Mouse (Mus musculus) intestine, postnatal 0 days (tissue): ENCODE measurements around the gene Egln3. TPM values are rescaled to one million over a fixed set of nuclear protein-coding genes. Genes with fewer than 3 reads are reported as not detected.

Source experiments
- ATAC-seq: fragments of 200-750 bp; cut with Nextera tagmentation; 2 replicates; pipeline ENCODE4 v1.8.0; 2017; ENCODE audit warnings: mild to moderate bottlenecking, moderate TSS enrichment, moderate library complexity
- H3K27ac ChIP-seq: fragments of 300-500 bp; sonication (generic); 2 replicates; pipeline ENCODE4 v1.5.1; 2014; ENCODE audit warnings: mild to moderate bottlenecking, low read depth, low read length, moderate library complexity
- H3K27me3 ChIP-seq: fragments of 300-500 bp; sonication (generic); replicated peaks from 2 replicates; pipeline ENCODE4 v1.6.1; 2014; ENCODE audit warnings: low read length, mixed read lengths; ENCODE audit not compliant: control insufficient read depth, insufficient read depth
- H3K36me3 ChIP-seq: fragments of 300-500 bp; sonication (generic); 2 replicates; pipeline ENCODE4 v1.6.1; 2014; ENCODE audit warnings: mild to moderate bottlenecking, moderate library complexity; ENCODE audit not compliant: control insufficient read depth, insufficient read depth
- H3K4me1 ChIP-seq: fragments of 300-500 bp; sonication (generic); replicated peaks from 2 replicates; pipeline ENCODE4 v1.6.1; 2014; ENCODE audit warnings: antibody characterized with exemption, low read length, mixed read lengths; ENCODE audit not compliant: control insufficient read depth, insufficient read depth
- H3K4me2 ChIP-seq: fragments of 300-500 bp; sonication (generic); replicated peaks from 2 replicates; pipeline ENCODE4 v1.6.1; 2014; ENCODE audit warnings: low read depth, mild to moderate bottlenecking, moderate library complexity
- H3K4me3 ChIP-seq: fragments of 300-500 bp; sonication (generic); 2 replicates; pipeline ENCODE4 v1.5.1; 2014; ENCODE audit warnings: low read depth, low read length
- H3K9ac ChIP-seq: fragments of 300-500 bp; sonication (generic); 2 replicates; pipeline ENCODE4 v1.6.1; 2014; ENCODE audit warnings: mild to moderate bottlenecking, low read depth, low read length
- H3K9me3 ChIP-seq: fragments of 300-500 bp; sonication (generic); 2 replicates; pipeline ENCODE4 v1.6.1; 2016; ENCODE audit warnings: mixed run types; ENCODE audit not compliant: control insufficient read depth
- CTCF ChIP-seq: sonication (generic); IDR thresholded peaks from 2 replicates; pipeline ENCODE4 v1.5.1; 2016; ENCODE audit warnings: low read depth, mild to moderate bottlenecking, control low read depth, antibody characterized with exemption, moderate library complexity
- WGBS: fragments of 180-500 bp; shearing (Covaris S2); extraction: QIAGEN DNeasy Blood & Tissue Kit; methylation state at CpG from one replicate; pipeline ENCODE4 v1.1.7; 2014; 5-methylcytosine and 5-hydroxymethylcytosine counted together
- polyA plus RNA-seq: library from polyadenylated mRNA; unstranded; fragments of >200 nt; fragmentation: Nextera tagmentation; extraction: Ambion mirVana; gene quantifications from 2 replicates; pipeline ENCODE4 v1.2.1, GENCODE M21; 2015

The Egln3 gene
- polyA plus RNA-seq, 1 experiment from 2014 or later, result 39.2 TPM

DNA sequence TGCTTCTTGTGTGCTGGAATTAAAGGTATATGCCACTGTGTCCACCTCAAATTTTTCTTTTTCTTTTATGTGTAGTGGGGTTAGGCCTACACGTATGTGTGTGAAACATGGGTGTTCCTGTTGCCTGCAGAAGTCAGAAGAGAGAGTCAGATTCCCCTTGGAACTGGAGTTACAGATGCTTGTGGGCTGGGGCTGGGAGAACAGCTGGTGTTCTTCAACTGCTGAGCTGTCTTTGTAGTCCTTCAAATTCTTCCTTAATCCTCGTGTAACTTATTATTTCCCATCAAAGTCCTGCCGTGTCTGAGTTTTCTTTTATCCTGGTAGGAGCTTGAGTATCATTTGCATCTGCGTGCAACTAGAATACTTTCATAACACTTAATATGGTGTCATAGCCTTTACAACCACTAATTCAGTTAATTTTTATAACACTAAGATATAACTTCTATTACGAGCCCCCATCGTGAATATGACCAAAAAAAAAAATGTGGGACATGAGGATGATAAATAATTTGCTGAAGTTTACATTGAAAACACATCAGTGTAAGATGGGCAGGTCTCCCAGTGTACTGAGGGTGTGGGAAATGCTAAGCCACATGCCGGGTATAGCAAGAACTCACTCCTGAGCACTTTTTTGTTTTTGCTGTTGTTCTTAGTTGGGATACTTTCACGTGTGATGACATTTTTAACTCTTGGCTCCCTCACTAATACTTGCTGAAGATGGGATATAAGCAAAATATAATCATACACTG is 4.9 kb upstream of the Egln3 start:
- no peak for TF ChIP-seq CTCF
- ATAC-seq, result no peak
- Histone ChIP-seq H3K4me3 (no peak overlapping the region), H3K27me3 (no peaks in the 10 kb centered on the region), H3K36me3 (no peaks in the 10 kb centered on the region), H3K9me3 (no peaks in the 10 kb centered on the region), H3K9ac (no peak overlapping the region), H3K27ac (no peak overlapping the region), H3K4me1 (0 out of 2 replicates have a peak, but pooled peaks cover 3% of the 10 kb centered on the region), H3K4me2 (no peak overlapping the region)
- WGBS, result 40% methylated on average over 8 of the region's 8 CpGs

DNA sequence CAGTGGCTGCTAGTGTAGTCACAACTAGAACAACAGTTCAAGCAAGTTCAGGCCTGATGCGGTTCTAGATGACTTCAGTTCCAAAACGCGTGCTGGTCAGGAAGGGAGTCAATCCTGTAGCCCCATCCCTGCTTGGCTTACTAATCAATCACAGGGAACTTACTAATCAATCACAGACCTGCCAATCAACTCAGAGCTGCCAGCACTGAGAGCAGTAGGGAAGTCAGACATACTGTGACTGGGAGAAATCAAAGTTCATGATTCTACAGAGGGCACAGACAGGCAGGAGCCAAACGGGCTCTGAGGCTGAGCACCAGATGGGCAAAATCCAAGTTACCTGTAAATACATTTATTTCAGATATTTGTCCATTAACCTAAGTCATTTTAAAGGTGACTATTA is 2.1 kb upstream of the Egln3 start:
- 78% methylated on average over 4 of the region's 4 CpGs for WGBS
- no peak overlapping the region for H3K27ac ChIP-seq
- no peak overlapping the region for H3K9ac ChIP-seq
- H3K4me3 ChIP-seq, result no peak overlapping the region
- no peaks in the 10 kb centered on the region for H3K36me3 ChIP-seq
- no peak overlapping the region for H3K4me2 ChIP-seq
- no peaks in the 10 kb centered on the region for H3K9me3 ChIP-seq
- no peaks in the 10 kb centered on the region for H3K27me3 ChIP-seq
- ATAC-seq, result no peak
- no peak for TF ChIP-seq CTCF
- 0 out of 2 replicates have a peak, but pooled peaks cover 3% of the 10 kb centered on the region for H3K4me1 ChIP-seq

DNA sequence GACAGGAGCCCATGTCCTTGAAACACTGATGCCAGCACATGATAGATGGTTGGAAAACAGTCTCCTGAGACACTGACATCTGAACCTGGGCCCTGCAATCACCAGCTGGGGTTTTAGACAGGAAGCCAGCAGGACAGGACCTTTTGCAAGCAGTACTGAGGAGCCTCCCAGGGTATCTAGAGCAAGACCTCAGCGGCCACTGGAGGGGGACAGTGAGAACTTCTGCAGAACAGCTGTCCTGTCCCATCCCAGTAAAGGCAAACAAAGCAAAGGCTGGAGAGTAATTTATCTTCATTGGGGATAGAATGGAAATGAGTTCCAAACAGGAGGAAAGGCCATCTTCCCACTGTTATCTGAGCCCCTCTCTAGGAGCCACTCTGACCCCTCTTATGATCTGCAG is 1.5 kb upstream of the Egln3 start:
- TF ChIP-seq CTCF, result peak; percentile 86
- no peak for ATAC-seq

DNA sequence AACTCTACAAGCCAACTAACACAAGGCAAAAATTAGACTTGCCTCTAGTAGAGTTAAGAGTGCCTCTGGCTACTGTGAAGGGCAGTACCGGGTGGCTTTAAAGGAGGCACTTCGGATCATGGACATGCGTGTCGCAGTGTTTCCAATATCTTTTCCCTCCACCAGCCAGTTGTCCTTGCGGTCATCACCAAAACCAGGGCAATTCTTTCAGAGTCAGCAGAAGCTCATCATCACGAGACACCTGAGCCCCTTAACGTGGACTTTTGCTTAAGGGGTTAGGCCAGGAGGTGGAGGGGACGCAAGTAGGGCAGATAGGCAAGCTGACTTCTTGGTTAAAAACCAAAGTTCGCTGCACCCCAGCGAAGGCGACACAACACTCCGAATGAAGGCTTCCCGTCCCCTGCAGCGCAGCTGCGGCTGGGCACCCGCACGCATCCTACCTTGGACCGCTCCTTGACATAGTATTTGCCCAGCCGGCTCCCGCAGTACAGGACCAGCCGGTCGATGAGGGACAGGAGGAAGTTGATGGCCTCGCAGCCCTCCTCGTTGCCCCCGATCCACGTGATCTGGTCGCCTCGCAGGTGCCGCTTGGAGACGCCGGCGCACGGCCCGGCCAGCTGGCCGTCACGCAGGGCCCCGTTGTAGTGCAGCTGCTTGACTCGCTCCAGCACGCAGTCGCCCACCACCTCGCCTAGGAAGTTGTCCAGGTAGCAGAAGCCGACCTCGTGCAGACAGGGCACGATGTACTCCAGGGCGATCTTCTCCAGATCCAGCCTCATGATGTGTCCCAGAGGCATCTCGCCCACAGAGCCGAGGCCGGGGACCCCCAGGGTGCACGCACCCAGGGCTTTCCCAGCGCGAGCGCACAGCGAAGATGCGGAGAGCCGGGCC is 650 bp downstream of the Egln3 start:
- Histone ChIP-seq H3K27me3 (no peaks in the 10 kb centered on the region), H3K4me2 (peak overlapping the region; percentile 93), H3K4me3 (peak overlapping the region; percentile 82), H3K27ac (peak overlapping the region; percentile 92), H3K36me3 (no peaks in the 10 kb centered on the region), H3K4me1 (0 out of 2 replicates have a peak, but pooled peaks cover 6% of the 10 kb centered on the region), H3K9me3 (no peaks in the 10 kb centered on the region), H3K9ac (peak overlapping the region; percentile 87)
- no peak for TF ChIP-seq CTCF
- under 1% methylated on average over 55 of the region's 55 CpGs for WGBS
- ATAC-seq, result peak; percentile 52

More for the DNA sequence above, 1.5 kb upstream of the Egln3 start:
- Histone ChIP-seq H3K36me3 (no peaks in the 10 kb centered on the region), H3K4me3 (no peak overlapping the region), H3K9me3 (no peaks in the 10 kb centered on the region), H3K9ac (no peak overlapping the region), H3K4me2 (no peak overlapping the region), H3K27me3 (no peaks in the 10 kb centered on the region), H3K27ac (no peak overlapping the region), H3K4me1 (0 out of 2 replicates have a peak, but pooled peaks cover 3% of the 10 kb centered on the region)
- WGBS, result 4% methylated on average over 1 of the region's 1 CpGs

DNA sequence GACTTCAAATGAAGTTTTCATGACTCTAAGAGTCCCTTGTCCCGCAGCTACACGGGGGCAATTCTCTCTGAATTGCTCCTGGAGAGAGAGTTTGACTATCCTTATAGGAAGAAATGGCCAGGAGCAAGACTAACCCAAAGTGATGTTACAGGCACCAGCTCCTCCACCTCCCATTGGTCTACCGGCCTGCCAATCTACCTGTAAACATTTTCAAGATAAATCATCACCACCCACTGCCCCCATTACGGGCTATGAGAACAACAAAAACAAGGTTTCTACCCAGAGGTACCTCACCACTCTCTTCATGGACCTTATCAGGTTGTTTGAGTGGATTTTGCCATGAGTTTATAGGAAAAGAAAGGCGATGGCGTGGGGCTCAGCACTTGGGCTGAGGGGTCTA is 1.4 kb downstream of the Egln3 start:
- Histone ChIP-seq H3K4me3 (peak overlapping the region; percentile 82), H3K27me3 (no peaks in the 10 kb centered on the region), H3K9me3 (no peaks in the 10 kb centered on the region), H3K4me1 (0 out of 2 replicates have a peak, but pooled peaks cover 6% of the 10 kb centered on the region), H3K4me2 (peak overlapping the region; percentile 93), H3K36me3 (no peaks in the 10 kb centered on the region), H3K27ac (peak overlapping the region; percentile 92; the same call in 1 of the 2 replicates), H3K9ac (peak overlapping the region; percentile 87)
- 16% methylated on average over 6 of the region's 6 CpGs for WGBS
- no peak for ATAC-seq
- TF ChIP-seq CTCF, result no peak

DNA sequence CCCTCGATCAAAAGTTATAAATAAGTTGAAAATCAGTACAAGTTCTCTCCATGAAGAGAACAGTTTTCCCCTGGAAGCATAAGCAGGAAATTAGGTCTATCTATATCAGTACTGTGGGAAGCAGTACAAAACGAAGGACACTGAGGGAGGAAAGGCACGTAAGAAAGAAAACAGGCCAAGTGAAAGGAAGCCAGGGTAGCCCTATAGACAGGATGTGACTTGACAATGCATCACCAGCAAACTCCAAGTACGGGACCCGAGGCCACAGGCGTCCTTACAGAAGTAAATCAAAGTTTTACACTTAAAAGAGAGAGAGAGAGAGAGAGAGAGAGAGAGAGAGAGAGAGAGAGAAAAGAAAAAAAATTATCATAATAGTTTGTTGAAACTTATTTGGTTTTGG is 2.8 kb downstream of the Egln3 start:
- Histone ChIP-seq H3K27me3 (no peaks in the 10 kb centered on the region), H3K27ac (peak overlapping the region; percentile 92; the same call in 1 of the 2 replicates), H3K36me3 (no peaks in the 10 kb centered on the region), H3K4me1 (peaks cover 6% of the 10 kb centered on the region; the same call in 1 of the 2 replicates), H3K4me2 (peak overlapping the region; percentile 93), H3K4me3 (peak overlapping the region; percentile 82), H3K9me3 (no peaks in the 10 kb centered on the region), H3K9ac (peak overlapping the region; percentile 43; the same call in 1 of the 2 replicates)
- no peak for ATAC-seq
- TF ChIP-seq CTCF, result no peak
- WGBS, result 15% methylated on average over 6 of the region's 6 CpGs
